Mouse (Mus musculus): ENCODE results near the gene Daxx. TPM values are rescaled to one million over a fixed set of nuclear protein-coding genes. Genes with fewer than 3 reads are reported as not detected.
"Not testable (repeated sequence)": the region's sequence is repeated elsewhere in the genome, so short reads cannot be mapped to it uniquely, and the experiment has no call there.

Daxx gene
- total and polyA plus RNA-seq, 2 experiments from 2014 or later: 19.3 to 20.0 TPM

GRCm38 (mm10) chr17:33948905-33949537, 39.8 kb downstream of the Daxx start:
- Histone ChIP-seq H3K4me2 (ENCODE audit: low read depth, low read length) (no peak overlapping the region), H3K36me3 (replicated peaks; ENCODE audit: control insufficient read depth, insufficient read depth, low read length) (peaks cover 35% of the 10 kb centered on the region), H3K4me1 (ENCODE audit: control insufficient read depth, insufficient read depth) (peaks cover 23% of the 10 kb centered on the region), H3K9me3 (replicated peaks; ENCODE audit: control insufficient read depth, low read length) (no peaks in the 10 kb centered on the region), H3K27ac (ENCODE audit: low read depth) (no peak overlapping the region), H3K4me3 (ENCODE audit: low read depth, low read length) (no peak overlapping the region), H3K9ac (replicated peaks; ENCODE audit: low read depth, low read length) (no peak overlapping the region), H3K27me3 (ENCODE audit: control insufficient read depth, insufficient read depth, low read length) (no peaks in the 10 kb centered on the region)
- DNase-seq (ENCODE audit: low spot score): no peak
- ATAC-seq (ENCODE audit: insufficient read depth, low read depth): no peak
- TF ChIP-seq EP300 (IDR thresholded peaks at IDR 0.05; ENCODE audit: low read depth): no peak
- TF ChIP-seq CTCF (IDR thresholded peaks at IDR 0.05; ENCODE audit: low read depth): no peak
- WGBS: 80% methylated on average over 19 of the region's 19 CpGs

GRCm38 (mm10) chr17:33950131-33950625, 41.0 kb downstream of the Daxx start:
- Histone ChIP-seq H3K4me1 (ENCODE audit: control insufficient read depth, insufficient read depth) (peaks cover 32% of the 10 kb centered on the region), H3K36me3 (replicated peaks; ENCODE audit: control insufficient read depth, insufficient read depth, low read length) (peaks cover 24% of the 10 kb centered on the region), H3K4me2 (ENCODE audit: low read depth, low read length) (peak overlapping the region; percentile 90), H3K4me3 (ENCODE audit: low read depth, low read length) (peak overlapping the region; percentile 55), H3K27ac (ENCODE audit: low read depth) (no peak overlapping the region), H3K9me3 (replicated peaks; ENCODE audit: control insufficient read depth, low read length) (no peaks in the 10 kb centered on the region), H3K27me3 (ENCODE audit: control insufficient read depth, insufficient read depth, low read length) (no peaks in the 10 kb centered on the region), H3K9ac (replicated peaks; ENCODE audit: low read depth, low read length) (peak overlapping the region; percentile 57; the same call in 1 of the 2 replicates)
- WGBS: 69% methylated on average over 10 of the region's 10 CpGs
- TF ChIP-seq CTCF (IDR thresholded peaks at IDR 0.05; ENCODE audit: low read depth) (no peak), EP300 (IDR thresholded peaks at IDR 0.05; ENCODE audit: low read depth) (no peak)
- ATAC-seq (ENCODE audit: insufficient read depth, low read depth) (no peak), DNase-seq (ENCODE audit: low spot score) (no peak)

GRCm38 (mm10) chr17:33951021-33951946, 42.1 kb downstream of the Daxx start, which contains the start of gene B3galt4:
Gene B3galt4 (minus strand): TSS chr17:33951488.
- Histone ChIP-seq H3K4me2 (ENCODE audit: low read depth, low read length) (peak within 1 kb of the TSS; percentile 90), H3K27me3 (ENCODE audit: control insufficient read depth, insufficient read depth, low read length) (no peaks in the 10 kb centered on the region), H3K9me3 (replicated peaks; ENCODE audit: control insufficient read depth, low read length) (no peaks in the 10 kb centered on the region), H3K4me3 (ENCODE audit: low read depth, low read length) (peak within 1 kb of the TSS; percentile 55), H3K9ac (replicated peaks; ENCODE audit: low read depth, low read length) (peak within 1 kb of the TSS; percentile 57), H3K27ac (ENCODE audit: low read depth) (peak within 1 kb of the TSS; percentile 82), H3K4me1 (ENCODE audit: control insufficient read depth, insufficient read depth) (peaks cover 32% of the 10 kb centered on the region), H3K36me3 (replicated peaks; ENCODE audit: control insufficient read depth, insufficient read depth, low read length) (peaks cover 20% of the 10 kb centered on the region)
- under 1% methylated on average over 43 of the region's 45 CpGs for WGBS
- peak; percentile 84 for DNase-seq (ENCODE audit: low spot score)
- ATAC-seq (ENCODE audit: insufficient read depth, low read depth): peak; percentile 56
- TF ChIP-seq CTCF (IDR thresholded peaks at IDR 0.05; ENCODE audit: low read depth) (0 out of 2 replicates have a peak, but pooled peaks have one; percentile 2), EP300 (IDR thresholded peaks at IDR 0.05; ENCODE audit: low read depth) (no peak)

GRCm38 (mm10) chr17:33952015-33952414, 42.8 kb downstream of the Daxx start:
- Histone ChIP-seq H3K4me2 (ENCODE audit: low read depth, low read length) (peak overlapping the region; percentile 90; the same call in 1 of the 2 replicates), H3K36me3 (replicated peaks; ENCODE audit: control insufficient read depth, insufficient read depth, low read length) (peaks cover 19% of the 10 kb centered on the region), H3K4me1 (ENCODE audit: control insufficient read depth, insufficient read depth) (peaks cover 37% of the 10 kb centered on the region)
- not testable (repeated sequence) for DNase-seq (ENCODE audit: low spot score); H3K4me3 ChIP-seq (ENCODE audit: low read depth, low read length); ATAC-seq (ENCODE audit: insufficient read depth, low read depth); H3K27me3 ChIP-seq (ENCODE audit: control insufficient read depth, insufficient read depth, low read length); H3K27ac ChIP-seq (ENCODE audit: low read depth); H3K9ac ChIP-seq (replicated peaks; ENCODE audit: low read depth, low read length); H3K9me3 ChIP-seq (replicated peaks; ENCODE audit: control insufficient read depth, low read length)
- 78% methylated on average over 13 of the region's 13 CpGs for WGBS

GRCm38 (mm10) chr17:33952879-33953278, 43.7 kb downstream of the Daxx start:
- no peaks in the 10 kb centered on the region for H3K27me3 ChIP-seq (ENCODE audit: control insufficient read depth, insufficient read depth, low read length)
- no peak overlapping the region for H3K9ac ChIP-seq (replicated peaks; ENCODE audit: low read depth, low read length)
- no peak for DNase-seq (ENCODE audit: low spot score)
- WGBS: 76% methylated on average over 4 of the region's 4 CpGs
- peaks cover 37% of the 10 kb centered on the region for H3K4me1 ChIP-seq (ENCODE audit: control insufficient read depth, insufficient read depth)
- H3K27ac ChIP-seq (ENCODE audit: low read depth): no peak overlapping the region
- no peak for ATAC-seq (ENCODE audit: insufficient read depth, low read depth)
- H3K9me3 ChIP-seq (replicated peaks; ENCODE audit: control insufficient read depth, low read length): no peaks in the 10 kb centered on the region
- H3K4me3 ChIP-seq (ENCODE audit: low read depth, low read length): no peak overlapping the region
- TF ChIP-seq EP300 (IDR thresholded peaks at IDR 0.05; ENCODE audit: low read depth) (no peak), CTCF (IDR thresholded peaks at IDR 0.05; ENCODE audit: low read depth) (no peak)
- H3K4me2 ChIP-seq (ENCODE audit: low read depth, low read length): no peak overlapping the region
- peaks cover 19% of the 10 kb centered on the region for H3K36me3 ChIP-seq (replicated peaks; ENCODE audit: control insufficient read depth, insufficient read depth, low read length)
